Mouse (Mus musculus) leukemia stem cell, adult 10-12 weeks (primary cell): Measurements from ENCODE around the gene Slc25a20. TPM values are rescaled to one million over a fixed set of nuclear protein-coding genes. Genes with fewer than 3 reads are reported as not detected.

Experiments
- polyA plus RNA-seq: library from polyadenylated mRNA; stranded (reverse); fragments of >175 nt; gene quantifications from 2 replicates; pipeline ENCODE4 v1.2.3, GENCODE M21; 2012; ENCODE audit warnings: low replicate concordance

The Slc25a20 gene
- polyA plus RNA-seq, result 1.6 and 2.5 TPM in 2 replicates

GRCm38 (mm10) chr9:108661677-108662612 is at the start of gene Slc25a20:
Slc25a20 (plus strand) TSS chr9:108662088.

DNA sequence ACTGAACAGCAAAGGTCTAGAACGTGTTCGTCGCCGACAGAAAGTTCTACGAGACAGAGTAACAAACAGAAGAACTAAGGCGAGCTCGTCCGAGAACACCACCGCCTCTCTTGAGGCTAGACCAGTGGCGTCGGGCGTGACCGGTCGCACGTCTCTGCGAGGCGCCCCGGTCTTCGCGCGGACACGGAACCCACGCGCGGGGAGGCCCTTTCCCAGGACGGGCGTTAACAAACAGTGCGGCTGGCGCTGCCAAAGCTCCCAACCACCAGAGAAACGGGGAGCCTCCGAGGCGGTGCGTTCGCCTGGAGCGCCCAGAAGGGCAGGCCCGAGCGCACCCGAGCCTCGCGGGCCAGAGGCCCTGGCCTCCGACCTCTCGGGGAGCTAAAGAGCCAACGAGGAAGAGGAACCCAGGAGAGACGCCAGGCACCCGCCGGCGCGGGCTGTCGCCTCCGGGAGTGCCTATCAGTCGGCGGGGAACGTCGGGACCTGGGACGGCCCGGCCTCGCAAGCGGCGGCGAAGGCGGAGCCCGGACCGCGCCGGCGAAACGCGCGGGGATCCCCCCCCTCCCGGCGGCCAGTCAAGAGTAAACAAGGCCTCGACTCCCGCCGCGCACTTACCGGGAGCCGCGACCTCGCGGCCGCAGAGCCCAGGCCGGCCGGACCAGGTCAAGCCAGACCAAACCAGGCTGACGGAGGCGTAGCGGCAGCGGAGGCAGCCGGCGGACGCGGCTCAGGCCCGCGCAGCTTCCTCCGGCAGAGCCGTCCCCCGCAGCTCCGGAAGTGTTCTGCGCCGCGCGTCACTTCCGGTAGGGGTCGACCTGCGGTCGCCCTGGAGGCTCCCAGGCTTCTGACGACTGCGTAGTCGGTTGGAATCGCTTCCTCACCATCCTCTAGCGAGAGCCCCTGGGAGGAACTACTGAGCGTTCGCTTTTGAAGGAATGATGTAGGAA is 13.0 kb upstream of the Slc25a20 start, which contains the start of gene Arih2:
Arih2 (minus strand) TSS at position 776 of the 950 bp plus-strand sequence.

DNA sequence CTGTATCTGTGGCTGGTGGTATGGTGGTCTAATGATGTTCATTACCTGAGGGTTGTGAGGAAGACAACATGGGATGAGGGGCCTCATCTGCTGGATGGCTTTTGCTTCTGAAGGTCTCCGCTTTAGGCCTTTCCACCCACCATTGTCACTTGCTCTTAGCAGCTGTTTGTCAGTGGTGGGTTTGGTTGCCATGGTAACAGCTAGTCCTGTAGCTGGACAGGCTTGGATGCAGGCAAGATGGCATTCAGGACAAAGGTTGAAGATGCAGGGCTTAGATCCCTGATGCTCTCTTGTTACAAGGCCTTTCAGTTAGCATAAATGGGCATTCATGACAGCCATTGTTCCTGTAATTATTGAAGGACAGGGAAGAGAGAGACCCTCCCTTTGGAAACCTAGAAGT is 27.2 kb downstream of the Slc25a20 start, which contains the start of gene Prkar2a:
Prkar2a (plus strand) TSS at position 209 of the 400 bp plus-strand sequence.

Other genes with a start within 250 kb of the Slc25a20 start
- gene Ccdc36, start 233.6 kb upstream of the Slc25a20 start, polyA plus RNA-seq, result 0.08 TPM in 1 of 2 replicates, not detected in the other
- not detected in 2 replicates for gene BC048562, start 225.6 kb upstream of the Slc25a20 start, polyA plus RNA-seq
- 9.8 and 21.0 TPM in 2 replicates for gene Ccdc71, start 201.6 kb upstream of the Slc25a20 start, polyA plus RNA-seq
- 52.5 and 54.2 TPM in 2 replicates for gene Klhdc8b, start 200.5 kb upstream of the Slc25a20 start, polyA plus RNA-seq
- gene Lamb2, start 182.4 kb upstream of the Slc25a20 start, polyA plus RNA-seq, result 1.3 and 3.0 TPM in 2 replicates
- 106 and 149 TPM in 2 replicates for gene Usp19, start 171.5 kb upstream of the Slc25a20 start, polyA plus RNA-seq
- gene Qars, start 154.4 kb upstream of the Slc25a20 start, polyA plus RNA-seq, result 32.3 and 117 TPM in 2 replicates
- gene Qrich1, start 145.3 kb upstream of the Slc25a20 start, polyA plus RNA-seq, result 36.4 and 112 TPM in 2 replicates
- 46.8 and 263 TPM in 2 replicates for gene Impdh2, start 101.8 kb upstream of the Slc25a20 start, polyA plus RNA-seq
- 5.1 and 19.2 TPM in 2 replicates for gene Ndufaf3, start 94.7 kb upstream of the Slc25a20 start, polyA plus RNA-seq
- gene Dalrd3, start 92.2 kb upstream of the Slc25a20 start, polyA plus RNA-seq, result 182 and 245 TPM in 2 replicates
- 5.5 and 18.8 TPM in 2 replicates for gene Wdr6, start 83.3 kb upstream of the Slc25a20 start, polyA plus RNA-seq
- gene P4htm, start 64.4 kb upstream of the Slc25a20 start, polyA plus RNA-seq, result 1.8 and 2.9 TPM in 2 replicates
- 99.5 and 180 TPM in 2 replicates for gene Arih2, start 12.7 kb upstream of the Slc25a20 start, polyA plus RNA-seq
- 15.9 and 24.3 TPM in 2 replicates for gene Prkar2a, start 27.2 kb downstream of the Slc25a20 start, polyA plus RNA-seq
- 20.1 and 24.8 TPM in 2 replicates for gene Ip6k2, start 121.7 kb downstream of the Slc25a20 start, polyA plus RNA-seq
- 7.7 and 13.2 TPM in 2 replicates for gene Nckipsd, start 146.3 kb downstream of the Slc25a20 start, polyA plus RNA-seq
- gene Celsr3, start 164.2 kb downstream of the Slc25a20 start, polyA plus RNA-seq, result 0.09 and 0.69 TPM in 2 replicates
- 5.3 and 8.4 TPM in 2 replicates for gene Slc26a6, start 191.2 kb downstream of the Slc25a20 start, polyA plus RNA-seq